Mouse (Mus musculus) kidney, adult 2 months (tissue): ENCODE measurements around the gene Hist2h2ac.

Experiments used
- CTCF ChIP-seq: fragments of 200-500 bp; conservative IDR thresholded peaks from 2 replicates; pipeline ENCODE4 v1.5.1; 2011; ENCODE audit warnings: low read depth, mild to moderate bottlenecking, control low read depth, low read length, moderate library complexity, mixed read lengths; ENCODE audit not compliant: insufficient read depth, insufficient read length
- POLR2A ChIP-seq: fragments of 200-500 bp; IDR thresholded peaks from one replicate; pipeline ENCODE4 v1.6.1; 2011; ENCODE audit warnings: low read depth, low read length, control low read depth

GRCm38 (mm10) chr3:96261623-96262022 is 40.9 kb upstream of the Hist2h2ac start:
- TF ChIP-seq POLR2A, result no peak
- no peak for TF ChIP-seq CTCF
